Mouse (Mus musculus) lung, embryonic 14.5 days (tissue): ENCODE measurements at regions not wholly inside any gene's neighbourhood (a gene's known extent, or its start where the extent isn't known, plus 50 kb on each side); places are given as distances from the start of the nearest gene placed in this dataset.

ENCODE experiments used
- ATAC-seq: fragments of 200-750 bp; cut with Nextera tagmentation; 2 replicates; pipeline ENCODE4 v1.8.0; 2017; ENCODE audit warnings: mild to moderate bottlenecking, moderate TSS enrichment, moderate library complexity; ENCODE audit not compliant: insufficient read depth
- DNase-seq: peaks from one replicate; pipeline ENCODE4 v3.0.0-alpha.2; 2015
- H3K27ac ChIP-seq: fragments of 300-500 bp; sonication (generic); 2 replicates; pipeline ENCODE4 v1.5.1; 2014; ENCODE audit warnings: low read depth, mild to moderate bottlenecking, moderate library complexity
- H3K27me3 ChIP-seq: fragments of 300-500 bp; sonication (generic); 2 replicates; pipeline ENCODE4 v1.6.1; 2014; ENCODE audit warnings: low read length, control low read depth; ENCODE audit not compliant: insufficient read depth
- H3K36me3 ChIP-seq: fragments of 300-500 bp; sonication (generic); 2 replicates; pipeline ENCODE4 v1.6.1; 2014; ENCODE audit warnings: control low read depth; ENCODE audit not compliant: insufficient read depth
- H3K4me1 ChIP-seq: fragments of 300-500 bp; sonication (generic); 2 replicates; pipeline ENCODE4 v1.6.1; 2014; ENCODE audit warnings: antibody characterized with exemption, control low read depth; ENCODE audit not compliant: insufficient read depth
- H3K4me2 ChIP-seq: fragments of 300-500 bp; sonication (generic); 2 replicates; pipeline ENCODE4 v1.6.1; 2014; ENCODE audit warnings: mild to moderate bottlenecking
- H3K4me3 ChIP-seq: fragments of 300-500 bp; sonication (generic); 2 replicates; pipeline ENCODE4 v1.5.1; 2014; ENCODE audit warnings: low read depth, low read length
- H3K9ac ChIP-seq: fragments of 300-500 bp; sonication (generic); 2 replicates; pipeline ENCODE4 v1.6.1; 2014
- H3K9me3 ChIP-seq: fragments of 300-500 bp; sonication (generic); 2 replicates; pipeline ENCODE4 v1.6.1; 2016; ENCODE audit warnings: low read depth, low read length, control low read depth
- CTCF ChIP-seq: IDR thresholded peaks from 2 replicates; pipeline ENCODE4 v1.5.1; 2016; ENCODE audit warnings: antibody characterized with exemption, low read depth
- WGBS: fragments of 180-500 bp; shearing (Covaris S2); extraction: QIAGEN DNeasy Blood & Tissue Kit; methylation state at CpG from one replicate; pipeline ENCODE4 v1.1.7; 2014; 5-methylcytosine and 5-hydroxymethylcytosine counted together

- 66% methylated on average over 16 of the region's 16 CpGs for WGBS
- Histone ChIP-seq H3K9ac (no peak overlapping the region), H3K4me3 (no peak overlapping the region), H3K4me2 (no peak overlapping the region), H3K27ac (no peak overlapping the region; the same call in 1 of the 2 replicates), H3K4me1 (no peaks in the 10 kb centered on the region), H3K36me3 (no peaks in the 10 kb centered on the region), H3K9me3 (no peaks in the 10 kb centered on the region), H3K27me3 (no peaks in the 10 kb centered on the region)
- TF ChIP-seq CTCF, result no peak
- DNase-seq (peak; percentile 75), ATAC-seq (peak; percentile 71; the same call in 1 of the 2 replicates)
Observed at GRCm38 (mm10) chr13:44128506-44129274, 344.1 kb downstream of the Cd83 start.

- DNase-seq (no peak), ATAC-seq (no peak)
- 84% methylated on average over 5 of the region's 5 CpGs for WGBS
- no peak overlapping the region for H3K9ac ChIP-seq
- H3K27me3 ChIP-seq, result no peaks in the 10 kb centered on the region
- H3K36me3 ChIP-seq, result no peaks in the 10 kb centered on the region
- H3K4me3 ChIP-seq, result no peak overlapping the region
- no peak overlapping the region for H3K27ac ChIP-seq
- no peak overlapping the region for H3K4me2 ChIP-seq
- no peaks in the 10 kb centered on the region for H3K4me1 ChIP-seq
- H3K9me3 ChIP-seq, result no peaks in the 10 kb centered on the region
- TF ChIP-seq CTCF, result no peak
Observed at GRCm38 (mm10) chr13:44131916-44132315, 347.3 kb downstream of the Cd83 start.

DNA sequence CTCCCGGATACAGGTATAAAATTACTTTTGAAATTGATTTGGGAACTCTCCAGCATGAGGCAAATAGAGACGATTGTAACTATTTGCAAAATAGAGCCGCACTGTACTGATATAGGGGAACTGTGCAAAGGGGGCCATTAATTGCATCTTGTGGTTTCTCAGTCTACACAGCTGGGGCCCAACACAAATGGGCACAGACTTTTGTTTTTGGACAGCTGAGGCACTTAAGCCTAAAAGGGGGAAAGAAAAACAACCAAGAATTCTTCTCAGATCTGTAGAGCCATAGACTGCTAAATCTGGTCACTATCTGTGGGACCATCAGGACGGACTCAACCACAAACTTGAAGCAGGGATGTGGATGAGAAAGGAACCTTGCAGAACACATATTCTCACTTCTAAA is 347.9 kb downstream of the Cd83 start:
- no peak overlapping the region for H3K4me3 ChIP-seq
- no peaks in the 10 kb centered on the region for H3K4me1 ChIP-seq
- DNase-seq (no peak), ATAC-seq (no peak)
- no peak overlapping the region for H3K9ac ChIP-seq
- no peaks in the 10 kb centered on the region for H3K9me3 ChIP-seq
- no peak overlapping the region for H3K27ac ChIP-seq
- 87% methylated on average over 4 of the region's 4 CpGs for whole genome bisulfite sequencing
- H3K27me3 ChIP-seq, result no peaks in the 10 kb centered on the region
- no peak for TF ChIP-seq CTCF
- no peak overlapping the region for H3K4me2 ChIP-seq
- no peaks in the 10 kb centered on the region for H3K36me3 ChIP-seq

GRCm38 (mm10) chr13:44133436-44133835 is 348.9 kb downstream of the Cd83 start:
- no peak overlapping the region for H3K4me2 ChIP-seq
- ATAC-seq (no peak), DNase-seq (peak; percentile 51)
- H3K4me1 ChIP-seq, result no peaks in the 10 kb centered on the region
- WGBS, result 44% methylated on average over 9 of the region's 9 CpGs
- no peaks in the 10 kb centered on the region for H3K27me3 ChIP-seq
- H3K9me3 ChIP-seq, result no peaks in the 10 kb centered on the region
- H3K9ac ChIP-seq, result no peak overlapping the region
- no peak overlapping the region for H3K4me3 ChIP-seq
- H3K27ac ChIP-seq, result no peak overlapping the region
- no peaks in the 10 kb centered on the region for H3K36me3 ChIP-seq
- TF ChIP-seq CTCF, result no peak

GRCm38 (mm10) chr13:44141181-44141580 is 356.6 kb downstream of the Cd83 start:
- WGBS, result 49% methylated on average over 5 of the region's 5 CpGs
- no peaks in the 10 kb centered on the region for H3K4me1 ChIP-seq

DNA sequence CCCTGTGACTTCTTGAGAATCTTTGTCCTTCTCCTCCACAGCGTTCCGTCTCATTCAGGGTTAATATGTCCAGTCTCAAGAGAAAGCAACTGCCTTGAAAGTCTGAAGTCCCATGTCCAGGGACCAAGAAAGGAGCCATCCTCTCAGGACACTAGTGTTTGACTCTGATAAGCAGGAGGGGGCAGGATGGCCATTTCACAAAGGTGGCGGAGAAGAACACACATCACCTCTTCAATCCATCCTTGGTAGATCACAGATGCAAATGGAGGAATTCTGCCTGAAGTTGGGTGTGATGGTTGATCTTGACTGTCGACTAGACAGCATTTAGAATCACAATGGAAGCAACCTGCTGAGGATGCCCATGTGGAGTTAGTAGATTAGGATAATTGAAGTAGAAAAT is 360.9 kb downstream of the Cd83 start:
- TF ChIP-seq CTCF, result no peak
- Histone ChIP-seq H3K27me3 (no peaks in the 10 kb centered on the region), H3K27ac (no peak overlapping the region), H3K4me1 (no peaks in the 10 kb centered on the region), H3K9ac (no peak overlapping the region), H3K4me3 (no peak overlapping the region), H3K4me2 (no peak overlapping the region), H3K36me3 (no peaks in the 10 kb centered on the region), H3K9me3 (no peaks in the 10 kb centered on the region)
- ATAC-seq (no peak), DNase-seq (no peak)
- 87% methylated on average over 4 of the region's 4 CpGs for WGBS

More at GRCm38 (mm10) chr13:44141181-44141580, 356.6 kb downstream of the Cd83 start:
- Histone ChIP-seq H3K27me3 (no peaks in the 10 kb centered on the region), H3K9ac (no peak overlapping the region), H3K36me3 (no peaks in the 10 kb centered on the region), H3K27ac (no peak overlapping the region), H3K4me2 (no peak overlapping the region), H3K9me3 (no peaks in the 10 kb centered on the region), H3K4me3 (no peak overlapping the region)
- no peak for ATAC-seq
- DNase-seq, result peak; percentile 41
- TF ChIP-seq CTCF, result no peak

- 59% methylated on average over 5 of the region's 5 CpGs for WGBS
Observed at GRCm38 (mm10) chr13:44147841-44148240, 363.3 kb downstream of the Cd83 start.

More at GRCm38 (mm10) chr13:44147841-44148240, 363.3 kb downstream of the Cd83 start:
- Histone ChIP-seq H3K4me1 (no peaks in the 10 kb centered on the region), H3K27ac (no peak overlapping the region), H3K36me3 (no peaks in the 10 kb centered on the region), H3K9me3 (no peaks in the 10 kb centered on the region), H3K4me2 (no peak overlapping the region), H3K9ac (no peak overlapping the region), H3K4me3 (no peak overlapping the region), H3K27me3 (no peaks in the 10 kb centered on the region)
- peak; percentile 23; the same call in 1 of the 2 replicates for TF ChIP-seq CTCF
- DNase-seq (no peak), ATAC-seq (no peak)
